Mouse (Mus musculus) urinary bladder, postnatal 36 days (tissue): ENCODE data around the gene Prokr1.
A peak's percentile ranks its signal among the peaks of the same experiment; 100 is the strongest.
"Not testable (repeated sequence)": the region's sequence is repeated elsewhere in the genome, so short reads cannot be mapped to it uniquely, and the experiment has no call there.

ENCODE experiments used
- DNase-seq, 2 experiments: peaks; one replicate each; pipeline ENCODE4 v3.0.0; 2022; ENCODE audit warnings: low spot score in 2 of 2, mixed read lengths in 1 of 2

Prokr1 gene

DNA sequence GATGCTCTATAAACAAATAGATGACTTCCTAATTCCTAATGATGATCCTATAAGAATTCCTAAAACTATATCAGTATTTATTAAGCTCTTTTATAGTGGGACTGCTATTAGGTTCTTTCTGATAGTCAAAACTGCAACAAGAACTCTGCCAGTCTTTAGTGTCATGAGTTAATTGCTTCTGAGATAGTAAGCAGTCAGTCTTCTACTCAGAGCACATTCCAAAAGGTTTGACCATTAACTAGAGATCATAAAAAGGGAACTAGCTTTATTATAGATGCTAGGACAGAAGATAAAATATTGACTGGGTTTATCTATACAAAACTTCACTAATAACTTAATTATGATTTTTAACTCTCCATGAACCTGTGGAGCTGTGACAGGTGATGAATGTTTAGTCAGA, 18.7 kb downstream of the Prokr1 start:
- not testable (repeated sequence) for DNase-seq

- DNase-seq = peak in 1 of 2 experiments; percentile 28
These were observed 22.6 kb downstream of the Prokr1 start for GRCm38 (mm10) chr6:87567686-87568593.

DNA sequence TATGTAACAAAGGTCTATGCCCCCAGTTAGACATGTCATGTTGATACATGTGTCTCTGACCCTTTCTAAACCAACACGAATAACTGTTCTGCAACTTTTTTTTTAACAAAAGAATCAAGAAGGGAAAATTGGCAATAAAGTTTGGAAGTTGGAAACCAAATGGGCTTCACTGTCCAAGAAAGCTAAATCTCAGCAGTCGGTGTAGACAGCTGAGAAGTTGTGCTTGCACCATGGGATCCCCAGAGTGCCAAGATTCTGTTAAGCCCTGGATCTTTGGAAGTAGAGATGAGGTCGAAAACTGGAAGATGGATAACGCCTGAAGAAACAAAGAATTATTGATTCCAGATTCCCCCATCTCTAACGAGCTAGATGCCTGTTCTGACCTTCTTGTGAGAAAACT, 25.4 kb downstream of the Prokr1 start:
- DNase-seq = no peak

- no peak for DNase-seq
These were observed 26.2 kb downstream of the Prokr1 start for GRCm38 (mm10) chr6:87564356-87564755.

DNA sequence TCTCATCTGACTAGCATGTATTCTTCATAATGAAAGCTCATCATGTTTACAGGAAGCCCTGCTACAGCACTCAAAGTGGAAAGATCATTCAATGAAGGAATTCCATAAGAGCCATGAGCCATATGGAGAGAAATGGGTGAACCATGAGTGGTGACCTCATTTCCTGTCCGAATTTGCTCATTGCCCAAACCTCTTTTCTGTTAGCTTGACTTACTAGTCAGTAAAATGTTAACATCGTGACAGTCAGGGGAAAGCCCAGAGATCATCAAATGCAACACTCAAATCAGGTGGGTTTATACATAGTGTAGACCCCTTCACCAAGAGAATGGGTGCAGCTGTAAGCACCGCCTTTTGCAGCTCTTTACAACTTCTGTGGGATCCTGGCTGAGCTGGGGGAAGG, 36.8 kb downstream of the Prokr1 start:
- DNase-seq = no peak

DNA sequence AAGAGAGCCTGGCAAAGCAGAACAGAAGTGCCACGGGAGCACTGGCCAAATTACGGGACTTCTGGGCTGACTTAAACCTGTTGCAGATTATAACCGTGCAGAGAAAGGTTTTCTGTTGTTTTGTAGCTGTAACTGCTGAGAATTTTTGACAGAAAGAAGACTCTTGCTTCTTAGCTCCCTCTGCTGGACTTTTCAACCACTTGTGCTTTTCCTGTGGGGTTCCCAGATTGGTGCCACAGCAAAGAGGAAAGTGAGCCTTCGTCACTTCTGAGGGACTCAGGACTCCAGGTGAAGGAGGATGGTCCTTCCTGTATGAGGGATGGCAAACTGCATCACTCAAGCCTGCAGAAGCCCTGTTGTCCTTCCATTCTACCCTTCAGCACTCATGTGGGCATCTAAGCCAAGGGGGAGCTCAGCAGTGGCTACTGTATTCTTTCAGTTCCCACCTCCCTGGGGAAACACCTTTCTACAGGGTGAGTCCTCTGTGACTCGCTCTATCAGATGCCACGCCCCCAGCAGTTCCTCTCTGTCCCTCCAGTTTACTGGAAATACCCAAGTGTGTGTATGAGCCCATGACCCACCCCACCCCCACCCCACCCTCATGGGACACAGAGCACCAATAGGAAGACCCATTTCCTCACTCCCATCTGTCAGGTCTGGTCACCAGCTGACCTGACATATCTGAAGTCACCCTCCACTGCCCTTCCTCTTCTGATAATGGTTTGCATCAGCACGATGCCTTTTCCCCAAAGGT, 38.3 kb downstream of the Prokr1 start:
- no peak for DNase-seq

DNA sequence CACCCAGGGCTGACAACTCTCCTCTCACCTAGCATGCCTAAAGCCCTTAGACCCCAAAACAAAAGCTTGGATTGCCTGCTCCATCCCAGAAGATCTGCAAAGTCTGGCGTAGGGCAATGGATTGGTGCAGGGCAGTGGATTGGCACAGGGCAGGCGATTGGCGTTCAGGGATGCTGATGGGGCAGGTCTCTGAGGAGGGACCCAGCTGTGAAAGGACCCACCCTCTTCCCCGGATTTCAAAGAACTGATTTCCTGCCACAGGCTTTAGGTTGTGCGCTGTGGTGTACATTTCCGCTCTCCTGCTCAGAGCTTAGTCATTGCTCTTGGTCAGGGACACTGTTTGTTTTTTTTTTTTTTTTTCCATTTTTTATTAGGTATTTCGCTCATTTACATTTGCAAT, 42.7 kb downstream of the Prokr1 start:
- no peak for DNase-seq

DNA sequence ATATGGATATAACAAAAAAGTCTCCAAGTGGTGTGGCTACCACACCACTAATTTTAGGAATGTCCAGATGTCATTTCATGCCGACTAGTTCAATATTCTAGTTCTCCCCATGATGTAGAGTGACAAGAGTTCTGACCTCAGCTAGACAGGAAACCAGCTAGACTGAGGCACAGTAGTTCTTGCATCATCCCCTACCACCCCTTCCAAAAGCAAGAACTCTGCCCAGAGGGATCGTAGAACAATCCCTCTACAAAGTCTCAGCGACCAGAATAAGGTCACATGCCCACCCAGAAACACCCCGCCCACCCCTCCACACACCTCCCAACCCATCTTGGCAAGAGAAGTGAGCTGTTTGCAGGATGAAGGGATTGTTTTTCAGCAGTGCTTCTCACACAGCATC, 43.1 kb downstream of the Prokr1 start:
- no peak for DNase-seq

GRCm38 (mm10) chr6:87545331-87546217, 45.0 kb downstream of the Prokr1 start:
- no peak for DNase-seq

DNA sequence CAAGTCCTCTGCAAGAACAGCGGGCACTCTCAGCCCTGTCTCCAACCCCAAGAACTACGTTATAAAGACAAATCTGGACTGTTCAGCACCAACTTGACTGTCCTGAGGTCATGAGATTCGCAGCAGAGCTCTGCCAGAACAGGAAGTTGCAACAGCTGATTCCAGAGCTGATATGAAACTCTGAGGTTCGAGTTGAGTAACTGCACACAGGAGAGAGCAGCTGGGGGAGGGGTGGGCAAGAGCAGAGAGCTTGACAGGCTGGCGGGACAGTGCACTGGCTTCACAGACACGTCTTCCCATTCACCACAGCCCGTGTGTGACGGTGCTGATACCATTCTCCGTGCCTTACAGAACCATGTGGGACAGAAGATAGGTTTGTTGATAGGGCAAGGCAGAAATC, 48.5 kb downstream of the Prokr1 start:
- peak; percentile 54 to 75 for DNase-seq

DNA sequence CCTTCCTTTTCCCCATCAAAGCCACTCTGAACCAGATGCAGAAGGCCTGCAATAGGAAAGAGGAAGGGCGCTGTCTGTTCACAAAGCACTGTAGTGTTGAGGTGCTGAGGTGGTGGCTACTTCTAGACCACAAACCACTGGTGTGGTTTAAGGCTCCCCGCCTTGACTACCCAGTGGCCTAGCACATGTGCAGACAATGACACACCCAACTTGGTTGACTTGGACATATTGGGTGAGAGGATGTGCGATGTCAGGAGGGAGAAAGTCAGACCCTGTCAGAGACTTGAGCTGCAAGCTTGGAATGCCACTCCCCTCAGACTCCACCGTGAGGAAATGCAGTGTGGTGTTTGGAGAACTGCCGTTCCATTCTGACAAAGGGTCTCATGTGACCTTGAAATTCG, 49.4 kb downstream of the Prokr1 start:
- no peak for DNase-seq

DNA sequence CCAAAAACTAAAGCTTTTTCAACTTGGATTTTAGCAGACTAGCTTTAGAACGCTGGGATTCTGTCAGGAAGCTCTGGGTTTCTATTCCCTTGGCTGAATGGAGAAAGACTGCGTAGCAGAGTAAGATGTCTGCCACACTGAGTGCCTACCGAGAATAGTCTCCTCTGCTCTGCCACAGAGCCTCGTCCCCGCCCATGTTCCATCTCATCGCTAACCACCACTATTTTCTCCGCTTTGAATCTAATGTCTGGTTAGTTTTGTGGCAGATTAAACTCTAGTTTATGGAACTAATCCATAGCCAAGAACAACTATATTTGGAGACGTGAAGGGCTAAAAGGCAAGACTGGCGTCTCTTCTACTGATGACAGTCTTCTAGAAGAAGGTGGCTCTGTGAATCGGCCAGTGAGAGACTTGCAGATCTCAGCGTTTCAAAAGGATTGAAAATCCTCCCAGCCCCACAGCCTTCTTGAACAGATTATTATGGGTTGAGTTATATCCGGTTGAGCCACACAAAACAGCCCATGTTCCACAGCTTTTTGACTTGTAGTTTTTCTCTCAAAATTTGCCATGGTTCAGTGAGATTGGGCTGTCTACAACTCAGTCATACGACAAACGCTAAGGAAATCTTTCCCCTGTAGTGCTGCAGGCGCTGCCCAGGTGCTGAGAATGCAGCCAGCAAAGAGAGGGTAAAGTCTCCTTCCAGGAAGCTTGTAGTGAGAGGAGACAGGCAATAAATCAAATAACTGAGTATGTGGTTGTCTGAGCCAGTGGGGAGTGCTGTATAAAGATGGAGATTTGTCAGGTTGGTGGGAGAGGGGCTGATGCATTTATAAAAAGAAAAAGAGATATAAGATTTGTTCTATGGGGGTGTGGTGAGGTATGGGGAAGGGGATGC, 51.9 kb downstream of the Prokr1 start:
- DNase-seq = no peak

DNA sequence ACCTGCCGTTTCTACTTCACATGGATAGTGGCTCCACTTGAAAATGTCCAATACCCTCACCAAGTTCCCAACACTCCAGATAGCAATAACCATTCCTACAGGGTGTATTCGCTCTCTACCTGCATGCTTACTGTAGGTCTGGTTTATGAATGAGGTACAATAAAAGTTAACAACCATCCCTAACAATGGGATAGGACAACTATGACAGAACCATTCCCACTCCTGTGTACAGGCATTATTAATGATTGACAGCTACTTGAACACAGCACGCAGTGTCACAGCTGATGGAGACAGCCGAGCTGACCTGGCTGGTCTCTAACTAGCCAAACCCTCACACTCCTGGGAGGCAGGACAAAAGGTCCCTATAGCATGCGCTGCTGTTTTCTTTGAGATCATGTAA, 52.9 kb downstream of the Prokr1 start:
- DNase-seq = no peak

DNA sequence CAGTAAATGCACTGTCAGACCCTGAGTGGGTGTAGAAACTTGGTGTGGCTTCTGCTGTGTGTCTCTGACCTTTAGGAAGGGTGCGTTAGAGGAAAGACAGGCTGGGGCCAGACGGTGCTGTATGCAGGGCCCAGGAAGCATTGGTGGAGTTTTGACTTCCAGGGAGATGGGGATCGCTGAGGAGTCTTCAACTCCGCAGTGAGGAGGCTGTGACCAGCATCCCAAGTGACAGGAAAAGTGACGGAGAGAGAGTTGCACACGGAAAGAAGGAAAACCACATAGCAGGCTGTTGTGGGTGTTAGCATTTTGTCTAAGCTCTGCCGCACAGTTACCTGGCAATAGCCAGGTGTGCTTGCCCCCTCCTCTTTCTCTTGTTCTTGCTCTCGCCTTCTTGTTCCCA, 54.3 kb downstream of the Prokr1 start:
- DNase-seq = no peak

- DNase-seq = no peak
These were observed 54.9 kb downstream of the Prokr1 start for GRCm38 (mm10) chr6:87535651-87536050.

DNA sequence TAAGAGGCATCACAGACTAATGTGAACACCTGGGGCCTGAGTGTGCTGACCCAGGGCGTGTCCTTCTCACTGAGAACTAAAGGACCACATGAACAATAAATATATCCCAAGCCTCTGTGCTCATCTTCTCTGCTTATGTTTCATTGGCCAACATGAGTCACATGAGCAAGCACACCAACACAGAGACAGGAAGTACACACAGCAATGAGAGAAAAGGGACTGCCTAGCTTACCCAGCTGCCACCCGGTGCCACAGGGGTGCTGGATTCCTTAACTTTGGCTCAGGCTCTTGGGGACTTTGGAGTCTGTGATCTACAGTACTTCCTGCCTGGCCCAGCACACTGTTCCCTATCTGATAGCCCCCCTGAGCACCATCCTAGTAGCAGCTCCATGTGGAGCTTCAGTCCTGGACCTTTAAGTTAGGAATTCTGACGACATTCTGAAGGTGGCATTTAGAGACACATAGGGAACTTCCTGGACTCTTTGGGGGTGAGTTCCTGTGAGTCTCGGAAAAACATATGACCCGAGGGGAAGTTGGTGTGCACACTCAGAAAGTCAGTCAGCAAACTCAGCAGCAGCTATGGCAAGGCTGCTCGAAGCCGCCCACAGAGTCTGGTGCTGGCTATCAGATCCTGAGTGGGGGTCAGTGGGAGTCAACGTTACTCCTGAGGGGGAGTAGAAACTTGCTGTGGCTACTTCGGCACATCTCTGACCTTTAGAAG, 55.5 kb downstream of the Prokr1 start:
- no peak for DNase-seq

GRCm38 (mm10) chr6:87532953-87533710, 57.4 kb downstream of the Prokr1 start, which contains the start of gene Arhgap25:
Gene Arhgap25 (minus strand): TSS chr6:87533259.
- DNase-seq = no peak

DNA sequence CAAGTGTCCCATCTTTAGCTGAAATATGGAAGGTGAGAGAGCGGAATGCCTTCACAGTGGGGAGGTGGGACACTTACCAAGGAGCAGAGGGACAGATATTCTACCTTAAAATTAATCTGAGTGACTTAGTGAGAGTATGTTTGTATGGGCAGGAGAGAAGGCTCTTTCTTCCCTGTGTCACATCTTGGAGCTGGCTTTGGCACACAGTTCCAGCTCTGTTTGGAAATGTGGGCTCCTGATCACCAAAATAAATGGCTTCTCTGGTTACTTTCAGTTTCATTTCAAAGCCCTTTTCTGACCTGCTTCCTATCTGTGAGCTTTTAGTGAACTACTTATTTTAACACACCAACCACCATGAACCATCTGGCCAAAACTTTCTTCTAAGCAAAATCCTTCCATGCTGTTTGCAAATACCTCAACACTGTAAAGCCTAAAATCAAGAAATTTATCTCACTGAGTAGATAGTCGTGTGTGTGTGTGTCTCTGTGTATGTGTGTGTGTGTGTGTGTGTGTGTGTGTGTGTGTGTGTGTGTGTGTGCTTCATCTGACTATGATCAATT, 59.0 kb downstream of the Prokr1 start:
- DNase-seq = no peak

DNA sequence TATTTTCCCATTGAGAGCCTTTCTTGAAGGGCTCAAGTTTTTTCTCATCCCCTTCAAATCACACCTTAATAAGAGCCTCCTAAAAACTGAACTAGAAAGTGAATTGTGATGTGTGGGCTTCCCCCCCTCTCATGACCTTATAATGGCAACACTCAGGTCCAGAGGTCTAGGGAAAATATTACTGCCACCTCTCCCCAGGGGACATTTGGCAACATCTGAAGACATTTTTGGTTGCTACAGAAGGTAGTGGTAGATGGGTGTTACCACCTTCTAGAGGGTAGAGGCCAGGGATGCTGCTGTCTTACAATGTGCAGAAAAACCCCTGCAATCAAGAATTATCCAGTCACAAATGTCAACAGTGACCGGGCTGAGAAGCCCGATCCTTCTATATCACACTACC, 60.2 kb downstream of the Prokr1 start:
- no peak for DNase-seq
